Mouse (Mus musculus): ENCODE measurements at regions not wholly inside any gene's neighbourhood (a gene's known extent, or its start where the extent isn't known, plus 50 kb on each side); places are given as distances from the start of the nearest gene placed in this dataset.
"Not testable (repeated sequence)": the region's sequence is repeated elsewhere in the genome, so short reads cannot be mapped to it uniquely, and the experiment has no call there.

DNA sequence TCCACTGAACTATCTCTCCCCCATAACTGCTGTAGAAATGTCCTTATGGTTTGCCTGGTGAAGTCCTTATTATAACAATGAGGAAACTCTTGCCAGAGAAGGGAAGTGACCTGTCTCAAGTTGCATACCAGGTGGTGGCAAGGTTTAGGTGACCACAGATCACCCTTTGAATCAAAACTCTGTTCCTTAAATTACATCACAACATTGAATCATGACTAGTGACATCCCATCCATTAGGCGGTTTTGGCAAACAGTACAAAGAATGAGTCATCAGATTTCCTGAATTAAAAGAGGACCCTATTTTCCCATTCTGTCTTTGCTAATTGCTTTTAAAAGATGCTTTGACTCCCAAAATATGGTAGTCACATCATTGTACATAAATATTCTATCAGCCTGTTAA lies 168.5 kb upstream of the Pgr start:
- in situ Hi-C loops (cut with MboI; ENCODE audit: low sequenced_read_pairs in 2 of 2, unreplicated experiment in 2 of 2) = no loop called here
- Histone ChIP-seq H3K9ac (ENCODE audit: insufficient read depth, low read depth, low read length, poor library complexity, severe bottlenecking) (no peak overlapping the region), H3K4me1 (ENCODE audit: control insufficient read depth in 2 of 2, insufficient read depth in 2 of 2, low read length in 2 of 2, poor library complexity in 1 of 2) (0 out of 4 replicates have a peak, but pooled peaks cover 0 to 4% of the 10 kb centered on the region in 2 experiments), H3K36me3 (ENCODE audit: control insufficient read depth, insufficient read depth, low read length, poor library complexity, severe bottlenecking) (no peaks in the 10 kb centered on the region), H3K4me3 (ENCODE audit: insufficient read depth in 1 of 2, low read depth in 1 of 2, low read length in 2 of 2, poor library complexity in 1 of 2, severe bottlenecking in 1 of 2) (no peak overlapping the region), H3K27ac (ENCODE audit: insufficient read depth, low read depth, low read length, poor library complexity, severe bottlenecking) (no peak overlapping the region), H3K9me3 (ENCODE audit: control insufficient read depth, insufficient read depth, low read depth, low read length) (no peaks in the 10 kb centered on the region)
- TF ChIP-seq HCFC1 (IDR thresholded peaks at IDR 0.05; ENCODE audit: borderline replicate concordance, insufficient read depth, low read length) (no peak), CHD2 (IDR thresholded peaks at IDR 0.05; ENCODE audit: low read depth, low read length) (no peak), ZC3H11A (IDR thresholded peaks at IDR 0.05; ENCODE audit: borderline replicate concordance, low read depth, low read length) (no peak), MAFK (IDR thresholded peaks at IDR 0.05; ENCODE audit: insufficient read depth, low read depth, low read length) (no peak), ZNF384 (IDR thresholded peaks at IDR 0.05; ENCODE audit: low read depth, low read length) (no peak)
- no peak for DNase-seq (ENCODE audit: low read depth, low spot score)

DNA sequence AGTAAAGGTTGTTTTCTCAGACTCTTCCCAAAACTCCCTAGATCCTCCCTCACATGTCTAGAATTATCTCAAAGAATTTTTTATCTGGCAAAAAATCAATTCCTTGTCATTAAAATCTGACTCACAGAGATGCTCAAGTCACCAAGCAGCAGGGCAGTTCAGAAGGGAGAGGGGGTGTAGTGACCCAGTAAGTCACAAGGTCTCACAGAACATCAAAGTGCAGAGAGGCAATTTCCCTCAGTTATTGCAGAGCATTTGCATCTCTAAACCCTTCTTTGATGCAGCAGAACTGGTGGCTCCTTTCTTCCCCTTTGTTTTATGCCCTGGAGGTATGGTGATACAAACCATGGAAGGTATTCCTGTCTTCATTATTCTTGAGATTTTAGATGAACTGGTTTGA lies 166.1 kb upstream of the Pgr start:
- H3K9me3 ChIP-seq (ENCODE audit: control insufficient read depth, insufficient read depth, low read depth, low read length) = no peaks in the 10 kb centered on the region
- no peak overlapping the region for H3K9ac ChIP-seq (ENCODE audit: insufficient read depth, low read depth, low read length, poor library complexity, severe bottlenecking)
- no peak overlapping the region for H3K27ac ChIP-seq (ENCODE audit: insufficient read depth, low read depth, low read length, poor library complexity, severe bottlenecking)
- peak; percentile 49 for DNase-seq (ENCODE audit: low read depth, low spot score)
- 0 out of 4 replicates have a peak, but pooled peaks cover 0 to 4% of the 10 kb centered on the region in 2 experiments for H3K4me1 ChIP-seq (ENCODE audit: control insufficient read depth in 2 of 2, insufficient read depth in 2 of 2, low read length in 2 of 2, poor library complexity in 1 of 2)
- H3K36me3 ChIP-seq (ENCODE audit: control insufficient read depth, insufficient read depth, low read length, poor library complexity, severe bottlenecking) = no peaks in the 10 kb centered on the region
- no peak overlapping the region for H3K4me3 ChIP-seq (ENCODE audit: insufficient read depth in 1 of 2, low read depth in 1 of 2, low read length in 2 of 2, poor library complexity in 1 of 2, severe bottlenecking in 1 of 2)
- in situ Hi-C loops (cut with MboI; ENCODE audit: low sequenced_read_pairs in 2 of 2, unreplicated experiment in 2 of 2) = no loop called here
- TF ChIP-seq ZNF384 (IDR thresholded peaks at IDR 0.05; ENCODE audit: low read depth, low read length) (no peak), MAFK (IDR thresholded peaks at IDR 0.05; ENCODE audit: insufficient read depth, low read depth, low read length) (no peak), ZC3H11A (IDR thresholded peaks at IDR 0.05; ENCODE audit: borderline replicate concordance, low read depth, low read length) (no peak), HCFC1 (IDR thresholded peaks at IDR 0.05; ENCODE audit: borderline replicate concordance, insufficient read depth, low read length) (no peak), CHD2 (IDR thresholded peaks at IDR 0.05; ENCODE audit: low read depth, low read length) (no peak)

DNA sequence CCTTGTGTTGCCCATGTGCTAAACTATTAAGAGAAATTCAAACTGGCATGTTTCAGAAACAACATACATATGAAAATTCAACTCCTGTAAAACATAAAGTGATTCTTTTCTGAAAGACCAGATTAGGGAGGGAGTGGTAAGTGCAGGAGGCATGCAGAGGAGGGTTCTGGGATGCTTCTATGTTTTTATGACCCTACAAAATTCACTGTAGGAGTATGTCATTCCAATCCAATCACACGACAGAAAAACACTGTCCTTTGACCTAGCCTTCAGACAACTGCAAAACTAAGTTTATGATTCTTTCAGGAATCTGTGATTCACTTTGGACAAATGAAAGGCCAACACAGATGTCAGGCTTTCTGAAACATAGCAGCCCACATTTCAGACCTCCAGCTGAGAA lies 159.4 kb upstream of the Pgr start:
- TF ChIP-seq CHD2 (IDR thresholded peaks at IDR 0.05; ENCODE audit: low read depth, low read length) (no peak), HCFC1 (IDR thresholded peaks at IDR 0.05; ENCODE audit: borderline replicate concordance, insufficient read depth, low read length) (no peak), ZNF384 (IDR thresholded peaks at IDR 0.05; ENCODE audit: low read depth, low read length) (no peak), MAFK (IDR thresholded peaks at IDR 0.05; ENCODE audit: insufficient read depth, low read depth, low read length) (no peak)
- in situ Hi-C loops (cut with MboI; ENCODE audit: low sequenced_read_pairs in 2 of 2, unreplicated experiment in 2 of 2) = no loop called here
- Histone ChIP-seq H3K36me3 (ENCODE audit: control insufficient read depth, insufficient read depth, low read length, poor library complexity, severe bottlenecking) (no peaks in the 10 kb centered on the region), H3K9ac (ENCODE audit: insufficient read depth, low read depth, low read length, poor library complexity, severe bottlenecking) (no peak overlapping the region), H3K4me3 (ENCODE audit: insufficient read depth in 1 of 2, low read depth in 1 of 2, low read length in 2 of 2, poor library complexity in 1 of 2, severe bottlenecking in 1 of 2) (no peak overlapping the region), H3K4me1 (ENCODE audit: control insufficient read depth in 2 of 2, insufficient read depth in 2 of 2, low read length in 2 of 2, poor library complexity in 1 of 2) (no peaks in the 10 kb centered on the region), H3K27ac (ENCODE audit: insufficient read depth, low read depth, low read length, poor library complexity, severe bottlenecking) (no peak overlapping the region), H3K9me3 (ENCODE audit: control insufficient read depth, insufficient read depth, low read depth, low read length) (no peaks in the 10 kb centered on the region)
- DNase-seq (ENCODE audit: low read depth, low spot score) = no peak

DNA sequence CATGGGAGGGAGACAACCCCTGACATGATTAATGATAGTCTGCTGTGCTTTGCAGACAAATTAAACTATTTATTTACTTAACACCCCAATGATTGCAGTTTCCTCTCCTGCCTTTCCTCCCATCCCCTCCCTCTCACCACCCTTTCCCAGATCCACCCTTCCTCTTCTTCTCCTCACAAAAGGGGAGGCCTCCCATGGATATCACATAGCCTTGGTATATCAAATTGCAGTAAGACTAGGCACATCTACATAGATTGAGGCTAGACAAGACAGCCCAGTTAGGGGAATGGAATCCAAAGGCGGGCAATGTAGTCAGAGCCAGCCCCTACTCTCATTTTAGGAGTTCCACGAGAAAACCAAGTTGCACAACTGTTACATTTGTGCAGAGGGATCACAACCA lies 149.8 kb upstream of the Pgr start:
- Histone ChIP-seq H3K36me3 (ENCODE audit: control insufficient read depth, insufficient read depth, low read length, poor library complexity, severe bottlenecking) (no peaks in the 10 kb centered on the region), H3K9ac (ENCODE audit: insufficient read depth, low read depth, low read length, poor library complexity, severe bottlenecking) (no peak overlapping the region), H3K9me3 (ENCODE audit: control insufficient read depth, insufficient read depth, low read depth, low read length) (no peaks in the 10 kb centered on the region), H3K4me3 (ENCODE audit: insufficient read depth in 1 of 2, low read depth in 1 of 2, low read length in 2 of 2, poor library complexity in 1 of 2, severe bottlenecking in 1 of 2) (no peak overlapping the region), H3K4me1 (ENCODE audit: control insufficient read depth in 2 of 2, insufficient read depth in 2 of 2, low read length in 2 of 2, poor library complexity in 1 of 2) (no peaks in the 10 kb centered on the region), H3K27ac (ENCODE audit: insufficient read depth, low read depth, low read length, poor library complexity, severe bottlenecking) (no peak overlapping the region)
- in situ Hi-C loops (cut with MboI; ENCODE audit: low sequenced_read_pairs in 2 of 2, unreplicated experiment in 2 of 2) = no loop called here
- no peak for DNase-seq (ENCODE audit: low read depth, low spot score)
- TF ChIP-seq HCFC1 (IDR thresholded peaks at IDR 0.05; ENCODE audit: borderline replicate concordance, insufficient read depth, low read length) (no peak), ZC3H11A (IDR thresholded peaks at IDR 0.05; ENCODE audit: borderline replicate concordance, low read depth, low read length) (no peak), ZNF384 (IDR thresholded peaks at IDR 0.05; ENCODE audit: low read depth, low read length) (no peak), MAFK (IDR thresholded peaks at IDR 0.05; ENCODE audit: insufficient read depth, low read depth, low read length) (no peak), CHD2 (IDR thresholded peaks at IDR 0.05; ENCODE audit: low read depth, low read length) (no peak)

DNA sequence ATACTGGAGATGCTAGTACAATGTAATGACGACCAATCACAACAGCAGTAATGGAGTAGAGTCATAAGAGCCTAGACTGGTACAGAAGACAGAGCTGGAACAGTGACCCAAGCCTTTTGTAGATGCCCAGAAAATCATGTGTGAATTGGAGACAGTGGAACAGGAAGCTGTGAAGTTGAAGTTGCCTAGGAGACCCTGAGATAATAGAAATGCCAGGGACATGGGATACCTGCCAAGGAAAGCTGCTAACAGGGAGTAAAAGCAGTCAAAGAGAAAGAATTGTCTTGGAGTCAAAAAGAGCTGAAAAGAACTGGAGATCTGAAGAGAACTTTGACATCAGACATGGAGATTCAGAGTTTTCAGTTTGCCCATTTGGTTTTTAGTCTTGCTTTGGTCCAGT lies 138.8 kb upstream of the Pgr start:
- no peaks in the 10 kb centered on the region for H3K4me1 ChIP-seq (ENCODE audit: control insufficient read depth in 2 of 2, insufficient read depth in 2 of 2, low read length in 2 of 2, poor library complexity in 1 of 2)

DNA sequence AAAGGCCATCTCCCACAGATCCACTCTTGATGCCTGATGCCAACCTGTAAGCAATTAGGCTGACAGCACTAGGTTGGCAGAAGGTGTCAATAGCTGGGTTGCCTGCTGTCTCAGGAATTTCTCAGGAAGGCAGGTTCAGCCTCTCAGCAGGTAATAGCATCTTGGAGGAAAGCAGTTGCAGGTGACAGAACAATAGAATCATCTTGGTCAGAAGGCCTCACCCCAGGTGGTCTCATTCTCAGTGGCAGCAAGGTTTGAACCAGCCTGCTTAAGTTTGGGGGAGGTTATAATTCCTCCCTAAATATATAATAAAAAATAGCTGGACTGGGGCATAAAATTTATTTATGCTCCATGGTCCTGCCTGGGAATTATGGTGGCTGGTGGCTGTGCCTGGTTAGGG lies 130.2 kb upstream of the Pgr start:
- in situ Hi-C loops (cut with MboI; ENCODE audit: low sequenced_read_pairs in 2 of 2, unreplicated experiment in 2 of 2); H3K9ac ChIP-seq (ENCODE audit: insufficient read depth, low read depth, low read length, poor library complexity, severe bottlenecking); H3K4me3 ChIP-seq (ENCODE audit: insufficient read depth in 1 of 2, low read depth in 1 of 2, low read length in 2 of 2, poor library complexity in 1 of 2, severe bottlenecking in 1 of 2); H3K9me3 ChIP-seq (ENCODE audit: control insufficient read depth, insufficient read depth, low read depth, low read length); H3K36me3 ChIP-seq (ENCODE audit: control insufficient read depth, insufficient read depth, low read length, poor library complexity, severe bottlenecking); H3K4me1 ChIP-seq (ENCODE audit: control insufficient read depth in 2 of 2, insufficient read depth in 2 of 2, low read length in 2 of 2, poor library complexity in 1 of 2): not testable (repeated sequence)
- peak; percentile 48 for DNase-seq (ENCODE audit: low read depth, low spot score)
- H3K27ac ChIP-seq (ENCODE audit: insufficient read depth, low read depth, low read length, poor library complexity, severe bottlenecking) = peak overlapping the region; percentile 75; the same call in 1 of the 2 replicates

More for the DNA sequence above, 138.8 kb upstream of the Pgr start:
- TF ChIP-seq HCFC1 (IDR thresholded peaks at IDR 0.05; ENCODE audit: borderline replicate concordance, insufficient read depth, low read length) (no peak), MAFK (IDR thresholded peaks at IDR 0.05; ENCODE audit: insufficient read depth, low read depth, low read length) (no peak), ZC3H11A (IDR thresholded peaks at IDR 0.05; ENCODE audit: borderline replicate concordance, low read depth, low read length) (no peak), CHD2 (IDR thresholded peaks at IDR 0.05; ENCODE audit: low read depth, low read length) (no peak), ZNF384 (IDR thresholded peaks at IDR 0.05; ENCODE audit: low read depth, low read length) (no peak)
- H3K36me3 ChIP-seq (ENCODE audit: control insufficient read depth, insufficient read depth, low read length, poor library complexity, severe bottlenecking) = no peaks in the 10 kb centered on the region
- H3K27ac ChIP-seq (ENCODE audit: insufficient read depth, low read depth, low read length, poor library complexity, severe bottlenecking) = no peak overlapping the region
- in situ Hi-C loops (cut with MboI; ENCODE audit: low sequenced_read_pairs in 2 of 2, unreplicated experiment in 2 of 2) = no loop called here
- no peak overlapping the region for H3K9ac ChIP-seq (ENCODE audit: insufficient read depth, low read depth, low read length, poor library complexity, severe bottlenecking)
- no peaks in the 10 kb centered on the region for H3K9me3 ChIP-seq (ENCODE audit: control insufficient read depth, insufficient read depth, low read depth, low read length)
- no peak overlapping the region for H3K4me3 ChIP-seq (ENCODE audit: insufficient read depth in 1 of 2, low read depth in 1 of 2, low read length in 2 of 2, poor library complexity in 1 of 2, severe bottlenecking in 1 of 2)
- no peak for DNase-seq (ENCODE audit: low read depth, low spot score)

Data from ES-E14 (cell line).